Mouse (Mus musculus) C2C12 (cell line): Measurements from ENCODE around the gene U90926.
A peak's percentile ranks its signal among the peaks of the same experiment; 100 is the strongest.

ENCODE experiments used
- CEBPB ChIP-seq: IDR thresholded peaks from one replicate; pipeline ENCODE4 v1.6.1; 2011; ENCODE audit warnings: low read depth, mild to moderate bottlenecking, control low read depth, moderate library complexity
- CTCF ChIP-seq: IDR thresholded peaks from one replicate; pipeline ENCODE4 v1.5.1; 2011; ENCODE audit not compliant: control insufficient read depth, insufficient read depth, insufficient read length
- MAX ChIP-seq: IDR thresholded peaks from one replicate; pipeline ENCODE4 v1.6.1; 2011; ENCODE audit warnings: mild to moderate bottlenecking, control low read depth
- MYOD1 ChIP-seq: IDR thresholded peaks from one replicate; pipeline ENCODE4 v1.6.1; 2011; ENCODE audit warnings: low read depth; ENCODE audit not compliant: control insufficient read depth, insufficient read length
- MYOG ChIP-seq: IDR thresholded peaks from one replicate; pipeline ENCODE4 v1.6.1; 2011; ENCODE audit not compliant: control insufficient read depth, insufficient read length; ENCODE audit errors: extremely low read depth
- USF1 ChIP-seq: IDR thresholded peaks from one replicate; pipeline ENCODE4 v1.6.1; 2011; ENCODE audit warnings: low read depth, mild to moderate bottlenecking, control low read depth, moderate library complexity

- no peak for TF ChIP-seq CTCF
- TF ChIP-seq CEBPB: no peak
- TF ChIP-seq MYOD1: no peak
- no peak for TF ChIP-seq MYOG
- TF ChIP-seq USF1: peak; percentile 32
- TF ChIP-seq MAX: no peak
These were observed 19.8 kb upstream of the U90926 start for GRCm38 (mm10) chr5:92234939-92235557.
